Mouse (Mus musculus) hindbrain, embryonic 10.5 days (tissue): Measurements from ENCODE around the gene Cnpy1. TPM values are rescaled to one million over a fixed set of nuclear protein-coding genes. Genes with fewer than 3 reads are reported as not detected.

ENCODE experiments used
- polyA plus RNA-seq: library from polyadenylated mRNA; unstranded; fragments of >200 nt; fragmentation: Nextera tagmentation; extraction: Ambion mirVana; gene quantifications from 2 replicates; pipeline ENCODE4 v1.2.1, GENCODE M21; 2016

The Cnpy1 gene
- polyA plus RNA-seq, 1 experiment from 2014 or later, result 46.7 TPM

Other genes starting within 250 kb of the Cnpy1 start
- gene Insig1, start 174.4 kb downstream of the Cnpy1 start, polyA plus RNA-seq, result 105 and 122 TPM in 2 replicates
- 0.50 and 0.88 TPM in 2 replicates for gene En2, start 80.1 kb downstream of the Cnpy1 start, polyA plus RNA-seq
- gene Rbm33, start 71.3 kb upstream of the Cnpy1 start, polyA plus RNA-seq, result 14.5 and 17.3 TPM in 2 replicates
- gene Shh, start 221.4 kb upstream of the Cnpy1 start, polyA plus RNA-seq, result 2.8 TPM in 2 replicates